Mouse (Mus musculus) midbrain, embryonic 15.5 days (tissue): ENCODE data around the gene Acot10. TPM values are rescaled to one million over a fixed set of nuclear protein-coding genes. Genes with fewer than 3 reads are reported as not detected.
"Not testable (repeated sequence)": the region's sequence is repeated elsewhere in the genome, so short reads cannot be mapped to it uniquely, and the experiment has no call there.

Experiments used
- ATAC-seq: fragments of 200-750 bp; cut with Nextera tagmentation; replicated peaks from 2 replicates; pipeline ENCODE4 v1.8.0; 2017; ENCODE audit warnings: moderate TSS enrichment
- H3K27ac ChIP-seq: fragments of 300-500 bp; sonication (generic); 2 replicates; pipeline ENCODE4 v1.5.1; 2015; ENCODE audit warnings: mild to moderate bottlenecking, inconsistent platforms
- H3K27me3 ChIP-seq: fragments of 300-500 bp; sonication (generic); replicated peaks from 2 replicates; pipeline ENCODE4 v1.6.1; 2015; ENCODE audit warnings: inconsistent platforms
- H3K36me3 ChIP-seq: fragments of 300-500 bp; sonication (generic); replicated peaks from 2 replicates; pipeline ENCODE4 v1.6.1; 2015; ENCODE audit warnings: inconsistent platforms
- H3K4me1 ChIP-seq: fragments of 300-500 bp; sonication (generic); 2 replicates; pipeline ENCODE4 v1.6.1; 2015; ENCODE audit warnings: inconsistent platforms
- H3K4me2 ChIP-seq: fragments of 300-500 bp; sonication (generic); 2 replicates; pipeline ENCODE4 v1.6.1; 2015; ENCODE audit warnings: inconsistent platforms, mild to moderate bottlenecking, moderate library complexity
- H3K4me3 ChIP-seq: fragments of 300-500 bp; sonication (generic); 2 replicates; pipeline ENCODE4 v1.5.1; 2015; ENCODE audit warnings: mild to moderate bottlenecking, inconsistent platforms
- H3K9ac ChIP-seq: fragments of 300-500 bp; sonication (generic); 2 replicates; pipeline ENCODE4 v1.6.1; 2015; ENCODE audit warnings: mild to moderate bottlenecking, inconsistent platforms
- H3K9me3 ChIP-seq: fragments of 300-500 bp; sonication (generic); 2 replicates; pipeline ENCODE4 v1.6.1; 2016; ENCODE audit warnings: inconsistent platforms
- WGBS: fragments of 180-500 bp; shearing (Covaris S2); methylation state at CpG from one replicate; pipeline ENCODE4 v1.1.7; 2015; ENCODE audit warnings: mixed read lengths; 5-methylcytosine and 5-hydroxymethylcytosine counted together
- polyA plus RNA-seq: library from polyadenylated mRNA; unstranded; fragments of >200 nt; fragmentation: Nextera tagmentation; extraction: Ambion mirVana; gene quantifications from 2 replicates; pipeline ENCODE4 v1.2.1, GENCODE M21; 2015

The Acot10 gene
- 0.45 TPM in 2 replicates for polyA plus RNA-seq

- no peaks in the 10 kb centered on the region for H3K27me3 ChIP-seq
- no peak within 1 kb of the TSS for H3K4me2 ChIP-seq
- ATAC-seq, result no peak
- no peaks in the 10 kb centered on the region for H3K36me3 ChIP-seq
- WGBS, result 93% methylated on average over 10 of the region's 10 CpGs
- no peak within 1 kb of the TSS for H3K4me3 ChIP-seq
- no peak within 1 kb of the TSS for H3K9ac ChIP-seq
- no peaks in the 10 kb centered on the region for H3K4me1 ChIP-seq
- H3K9me3 ChIP-seq, result no peaks in the 10 kb centered on the region
- no peak within 1 kb of the TSS for H3K27ac ChIP-seq
Observed at GRCm38 (mm10) chr15:20666650-20667049, at the start of gene Acot10. TSS of gene Acot10 (minus strand) at chr15:20666750.

GRCm38 (mm10) chr15:20711859-20712258, 45.3 kb upstream of the Acot10 start:
- 71% methylated on average over 4 of the region's 4 CpGs for WGBS
- H3K4me2 ChIP-seq, result no peak overlapping the region
- no peak for ATAC-seq
- no peak overlapping the region for H3K27ac ChIP-seq
- H3K9ac ChIP-seq, result no peak overlapping the region
- no peak overlapping the region for H3K4me3 ChIP-seq
- no peaks in the 10 kb centered on the region for H3K27me3 ChIP-seq
- no peaks in the 10 kb centered on the region for H3K4me1 ChIP-seq
- no peaks in the 10 kb centered on the region for H3K36me3 ChIP-seq
- H3K9me3 ChIP-seq, result no peaks in the 10 kb centered on the region

- WGBS, result 82% methylated on average over 5 of the region's 5 CpGs
- ATAC-seq, result no peak
- Histone ChIP-seq H3K27me3 (no peaks in the 10 kb centered on the region), H3K9me3 (no peaks in the 10 kb centered on the region), H3K36me3 (no peaks in the 10 kb centered on the region), H3K9ac (no peak overlapping the region), H3K4me1 (no peaks in the 10 kb centered on the region), H3K27ac (no peak overlapping the region), H3K4me2 (no peak overlapping the region), H3K4me3 (no peak overlapping the region)
Observed at GRCm38 (mm10) chr15:20696229-20696628, 29.7 kb upstream of the Acot10 start.

GRCm38 (mm10) chr15:20684200-20684599, 17.6 kb upstream of the Acot10 start:
- 72% methylated on average over 5 of the region's 5 CpGs for WGBS
- Histone ChIP-seq H3K4me3 (no peak overlapping the region), H3K9ac (no peak overlapping the region), H3K36me3 (no peaks in the 10 kb centered on the region), H3K27ac (no peak overlapping the region), H3K9me3 (no peaks in the 10 kb centered on the region), H3K4me1 (no peaks in the 10 kb centered on the region), H3K4me2 (no peak overlapping the region), H3K27me3 (no peaks in the 10 kb centered on the region)
- no peak for ATAC-seq

- Histone ChIP-seq H3K9me3 (no peaks in the 10 kb centered on the region), H3K36me3 (no peaks in the 10 kb centered on the region), H3K4me3 (no peak overlapping the region), H3K27ac (no peak overlapping the region), H3K27me3 (no peaks in the 10 kb centered on the region), H3K9ac (no peak overlapping the region), H3K4me2 (no peak overlapping the region), H3K4me1 (no peaks in the 10 kb centered on the region)
- no peak; the same call in 1 of the 2 replicates for ATAC-seq
- 56% methylated on average over 2 of the region's 2 CpGs for WGBS
Observed at GRCm38 (mm10) chr15:20682719-20683118, 16.2 kb upstream of the Acot10 start.

GRCm38 (mm10) chr15:20669507-20669906, 3.0 kb upstream of the Acot10 start:
- not testable (repeated sequence) for H3K27ac ChIP-seq, H3K4me3 ChIP-seq, H3K9me3 ChIP-seq, H3K36me3 ChIP-seq, H3K4me2 ChIP-seq, H3K27me3 ChIP-seq, ATAC-seq, H3K9ac ChIP-seq, H3K4me1 ChIP-seq
- WGBS, result 77% methylated on average over 2 of the region's 2 CpGs

- no peak overlapping the region for H3K4me3 ChIP-seq
- no peaks in the 10 kb centered on the region for H3K4me1 ChIP-seq
- WGBS, result 73% methylated on average over 1 of the region's 1 CpGs
- H3K27me3 ChIP-seq, result no peaks in the 10 kb centered on the region
- no peaks in the 10 kb centered on the region for H3K9me3 ChIP-seq
- no peak overlapping the region for H3K27ac ChIP-seq
- ATAC-seq, result no peak
- no peak overlapping the region for H3K4me2 ChIP-seq
- H3K36me3 ChIP-seq, result no peaks in the 10 kb centered on the region
- H3K9ac ChIP-seq, result no peak overlapping the region
Observed at GRCm38 (mm10) chr15:20667989-20668388, 1.4 kb upstream of the Acot10 start.

GRCm38 (mm10) chr15:20667350-20667749, 800 bp upstream of the Acot10 start:
- Histone ChIP-seq H3K4me3 (no peak overlapping the region), H3K9ac (no peak overlapping the region), H3K36me3 (no peaks in the 10 kb centered on the region), H3K4me1 (no peaks in the 10 kb centered on the region), H3K27me3 (no peaks in the 10 kb centered on the region), H3K9me3 (no peaks in the 10 kb centered on the region), H3K27ac (no peak overlapping the region), H3K4me2 (no peak overlapping the region)
- ATAC-seq, result no peak

GRCm38 (mm10) chr15:20660221-20660620, 6.3 kb downstream of the Acot10 start:
- H3K27ac ChIP-seq, result no peak overlapping the region
- no peaks in the 10 kb centered on the region for H3K36me3 ChIP-seq
- 75% methylated on average over 2 of the region's 2 CpGs for WGBS
- H3K9me3 ChIP-seq, result no peaks in the 10 kb centered on the region
- no peak overlapping the region for H3K9ac ChIP-seq
- ATAC-seq, result no peak
- no peak overlapping the region for H3K4me3 ChIP-seq
- no peak overlapping the region for H3K4me2 ChIP-seq
- H3K27me3 ChIP-seq, result no peaks in the 10 kb centered on the region
- no peaks in the 10 kb centered on the region for H3K4me1 ChIP-seq

GRCm38 (mm10) chr15:20642905-20643414, 23.6 kb downstream of the Acot10 start:
- Histone ChIP-seq H3K9me3 (no peaks in the 10 kb centered on the region), H3K36me3 (no peaks in the 10 kb centered on the region), H3K9ac (no peak overlapping the region), H3K4me1 (no peaks in the 10 kb centered on the region), H3K27me3 (no peaks in the 10 kb centered on the region), H3K4me3 (no peak overlapping the region), H3K4me2 (no peak overlapping the region), H3K27ac (no peak overlapping the region)
- WGBS, result 90% methylated on average over 3 of the region's 3 CpGs
- ATAC-seq, result no peak

GRCm38 (mm10) chr15:20639155-20639554, 27.4 kb downstream of the Acot10 start:
- no peaks in the 10 kb centered on the region for H3K27me3 ChIP-seq
- H3K9me3 ChIP-seq, result no peaks in the 10 kb centered on the region
- H3K4me3 ChIP-seq, result no peak overlapping the region
- no peaks in the 10 kb centered on the region for H3K36me3 ChIP-seq
- WGBS, result 59% methylated on average over 2 of the region's 2 CpGs
- ATAC-seq, result 0 out of 2 replicates have a peak, but pooled peaks have one; percentile 17
- H3K27ac ChIP-seq, result no peak overlapping the region
- H3K4me1 ChIP-seq, result no peaks in the 10 kb centered on the region
- no peak overlapping the region for H3K4me2 ChIP-seq
- H3K9ac ChIP-seq, result no peak overlapping the region

GRCm38 (mm10) chr15:20634593-20634992, 32.0 kb downstream of the Acot10 start:
- ATAC-seq, result no peak
- H3K4me3 ChIP-seq, result no peak overlapping the region
- H3K4me2 ChIP-seq, result no peak overlapping the region
- no peaks in the 10 kb centered on the region for H3K9me3 ChIP-seq
- H3K9ac ChIP-seq, result no peak overlapping the region
- H3K27me3 ChIP-seq, result no peaks in the 10 kb centered on the region
- H3K4me1 ChIP-seq, result no peaks in the 10 kb centered on the region
- no peak overlapping the region for H3K27ac ChIP-seq
- WGBS, result 69% methylated on average over 2 of the region's 2 CpGs
- H3K36me3 ChIP-seq, result no peaks in the 10 kb centered on the region
